ENCODE assay signal across 27 mouse cellular contexts in genomic region chr16:14506461-14506860, GRCm38 (mm10). TPM values are rescaled to one million over a fixed set of nuclear protein-coding genes. Genes with fewer than 3 reads are reported as not detected.
DNase-seq lines count a peak whose midpoint lies in the region; ATAC-seq lines count a peak whose summit lies in the region.
"Had no signal": no experiment of that assay in that cellular context is flagged by ENCODE, and none has a peak within 500 bp of the region (broad histone marks: within the 10 kb centered on the region; RNA-seq: fewer than 3 reads in every experiment).

No protein-coding gene starts in this region.

- no peaks in the 10 kb centered on the region for H3K9me3 ChIP-seq in hindbrain, embryonic 10.5 days
- no peaks in the 10 kb centered on the region for H3K9me3 ChIP-seq in hindbrain, embryonic 13.5 days
- H3K9me3 ChIP-seq: embryonic facial prominence, embryonic 12.5 days; G1E; hindbrain, embryonic 15.5 days had no signal

- H3K36me3 ChIP-seq in hindbrain, embryonic 10.5 days, result no peaks in the 10 kb centered on the region
- no peaks in the 10 kb centered on the region for H3K36me3 ChIP-seq in hindbrain, embryonic 13.5 days
- H3K36me3 ChIP-seq: embryonic facial prominence, embryonic 12.5 days; G1E; hindbrain, embryonic 15.5 days had no signal

- ATAC-seq in hindbrain, embryonic 13.5 days (ENCODE audit: low FRiP score), result no peak
- ATAC-seq: CD4-positive, CD25-positive, alpha-beta regulatory T cell, adult 4 months; forebrain, embryonic 16.5 days; inflammation-experienced regulatory T-cells, adult 6 months; intestine, postnatal 0 days had no signal

- no peaks in the 10 kb centered on the region for H3K4me1 ChIP-seq in hindbrain, embryonic 10.5 days (replicated peaks)
- no peaks in the 10 kb centered on the region for H3K4me1 ChIP-seq in hindbrain, embryonic 13.5 days (replicated peaks)
- H3K4me1 ChIP-seq: embryonic facial prominence, embryonic 12.5 days; hindbrain, embryonic 15.5 days had no signal

- no peak overlapping the region for H3K4me2 ChIP-seq in hindbrain, embryonic 13.5 days
- H3K4me2 ChIP-seq: embryonic facial prominence, embryonic 12.5 days; hindbrain, embryonic 15.5 days had no signal

- WGBS in hindbrain, embryonic 10.5 days, result 38% methylated on average over 2 of the region's 2 CpGs
- 29% methylated on average over 2 of the region's 2 CpGs for WGBS in hindbrain, embryonic 13.5 days

- DNase-seq in hindbrain, embryonic 10.5 days (ENCODE audit: low spot score), result peak; percentile 6
- DNase-seq in NIH3T3 (ENCODE audit: low read depth), result peak; percentile 18
- peak; percentile 38 for DNase-seq in embryo, embryonic 9.5 days (ENCODE audit: extremely low spot score)
- peak; percentile 16 for DNase-seq in mesoderm, embryonic 11.5 days (ENCODE audit: low read depth, low spot score)
- no peak for DNase-seq in left cerebral cortex, postnatal 4 days
- no peak for DNase-seq in gastrocnemius, adult 8-10 months (ENCODE audit: low spot score in 2 of 2)
- DNase-seq: adrenal gland, postnatal 25 days; B cell, adult 2 months; cerebellum, adult 18-20 months; cerebellum, postnatal 10 days; gastrocnemius, adult 2 months; gastrocnemius, postnatal 36 days; heart, adult 11 months; heart, postnatal 10 days; heart, postnatal 4 days; kidney, adult 9 months had no signal

- H3K27me3 ChIP-seq in hindbrain, embryonic 10.5 days (ENCODE audit: insufficient read depth, poor library complexity, severe bottlenecking), result no peaks in the 10 kb centered on the region
- no peaks in the 10 kb centered on the region for H3K27me3 ChIP-seq in hindbrain, embryonic 13.5 days
- H3K27me3 ChIP-seq: embryonic facial prominence, embryonic 12.5 days; hindbrain, embryonic 15.5 days had no signal

- intact Hi-C loops in left cerebral cortex, postnatal 4 days (cut with DNase I), result no loop called here

- H3K4me3 ChIP-seq in hindbrain, embryonic 10.5 days, result no peak overlapping the region
- H3K4me3 ChIP-seq in hindbrain, embryonic 13.5 days, result no peak overlapping the region
- H3K4me3 ChIP-seq: embryonic facial prominence, embryonic 12.5 days; gastrocnemius, adult 2 months; hindbrain, embryonic 15.5 days had no signal

- no peak overlapping the region for H3K27ac ChIP-seq in hindbrain, embryonic 10.5 days
- no peak overlapping the region for H3K27ac ChIP-seq in hindbrain, embryonic 13.5 days
- H3K27ac ChIP-seq: embryonic facial prominence, embryonic 12.5 days; gastrocnemius, adult 2 months; hindbrain, embryonic 15.5 days had no signal

- H3K9ac ChIP-seq in hindbrain, embryonic 13.5 days, result no peak overlapping the region
- H3K9ac ChIP-seq: embryonic facial prominence, embryonic 12.5 days; hindbrain, embryonic 15.5 days had no signal

RNA-seq across cellular contexts. Expression of gene A630010A05Rik, which starts 55.7 kb away (rescaled TPM):
- not detected in 2 replicates for polyA plus RNA-seq in hindbrain, embryonic 10.5 days (2016; fragmentation: Nextera tagmentation; extraction: Ambion mirVana)
- polyA plus RNA-seq in hindbrain, embryonic 13.5 days (2015; fragmentation: Nextera tagmentation; extraction: Ambion mirVana), result not detected in 2 replicates
- not detected for total RNA-seq in left cerebral cortex, postnatal 4 days (2021)
- not detected for total RNA-seq in gastrocnemius, adult 8-10 months (2022)
- total RNA-seq: adrenal gland, adult 18-20 months; adrenal gland, postnatal 25 days; gastrocnemius, adult 2 months; gastrocnemius, postnatal 36 days; heart, postnatal 10 days; heart, postnatal 4 days had no signal
- polyA plus RNA-seq: CD4-positive, CD25-positive, alpha-beta regulatory T cell, adult 4 months; embryonic facial prominence, embryonic 12.5 days; forebrain, embryonic 11.5 days; forebrain, embryonic 16.5 days; G1E; heart, embryonic 14.5 days; hindbrain, embryonic 15.5 days; inflammation-experienced regulatory T-cells, adult 6 months; intestine, postnatal 0 days had no signal

Comparison
In these comparisons a context has a peak if more than half of its experiments do, and no peak if none do; other contexts are left out.
1. DNase-seq: peak in hindbrain, embryonic 10.5 days (single experiment), NIH3T3 (single experiment), embryo, embryonic 9.5 days (single experiment) and mesoderm, embryonic 11.5 days (single experiment); none in left cerebral cortex, postnatal 4 days (single experiment) and gastrocnemius, adult 8-10 months (0 of 2).